In genomic region chr1:64014091-64014490, GRCm38 (mm10) we compare ENCODE assay signal across 12 mouse cellular contexts.
"Had no signal": no experiment of that assay in that cellular context is flagged by ENCODE, and none has a peak within 500 bp of the region (broad histone marks: within the 10 kb centered on the region; RNA-seq: fewer than 3 reads in every experiment).

No protein-coding gene starts in this region.

- H3K4me1 ChIP-seq: stomach, embryonic 15.5 days had no signal

- H3K4me2 ChIP-seq: limb, embryonic 13.5 days; midbrain, embryonic 13.5 days; stomach, embryonic 15.5 days had no signal

- ATAC-seq: midbrain, embryonic 13.5 days had no signal

- H3K9me3 ChIP-seq: limb, embryonic 13.5 days; midbrain, embryonic 13.5 days; stomach, embryonic 15.5 days had no signal

- H3K27me3 ChIP-seq: limb, embryonic 13.5 days; midbrain, embryonic 13.5 days; stomach, embryonic 15.5 days had no signal

- H3K4me3 ChIP-seq: limb, embryonic 13.5 days; midbrain, embryonic 13.5 days; stomach, embryonic 15.5 days had no signal

- H3K9ac ChIP-seq: limb, embryonic 13.5 days; liver, embryonic 14.5 days; midbrain, embryonic 13.5 days; stomach, embryonic 15.5 days had no signal

- H3K27ac ChIP-seq: limb, embryonic 13.5 days; liver, embryonic 14.5 days; midbrain, embryonic 13.5 days; stomach, embryonic 15.5 days had no signal

- H3K36me3 ChIP-seq: limb, embryonic 13.5 days; midbrain, embryonic 13.5 days; stomach, embryonic 15.5 days had no signal

- DNase-seq: kidney, postnatal 10 days; layer of hippocampus, adult 9-11 months; layer of hippocampus, postnatal 36 days; left cerebral cortex, postnatal 4 days; lung, adult 18-20 months; right cerebral cortex, postnatal 14 days; thymus, adult 2 months; thymus, postnatal 25 days had no signal
